Mouse (Mus musculus) lung, embryonic 15.5 days (tissue): ENCODE measurements around the gene Lman1l. TPM values are rescaled to one million over a fixed set of nuclear protein-coding genes. Genes with fewer than 3 reads are reported as not detected.

Experiments
- ATAC-seq: fragments of 200-750 bp; cut with Nextera tagmentation; 2 replicates; pipeline ENCODE4 v1.8.0; 2017; ENCODE audit warnings: moderate number of reproducible peaks, borderline replicate concordance; ENCODE audit not compliant: low FRiP score, low TSS enrichment; ENCODE audit errors: extremely low read depth
- H3K27ac ChIP-seq: fragments of 300-500 bp; sonication (generic); 2 replicates; pipeline ENCODE4 v1.5.1; 2015; ENCODE audit warnings: moderate library complexity, mild to moderate bottlenecking, inconsistent platforms
- H3K27me3 ChIP-seq: fragments of 300-500 bp; sonication (generic); 2 replicates; pipeline ENCODE4 v1.6.1; 2015; ENCODE audit warnings: inconsistent platforms
- H3K36me3 ChIP-seq: fragments of 300-500 bp; sonication (generic); 2 replicates; pipeline ENCODE4 v1.6.1; 2015; ENCODE audit warnings: inconsistent platforms
- H3K4me1 ChIP-seq: fragments of 300-500 bp; sonication (generic); 2 replicates; pipeline ENCODE4 v1.6.1; 2015; ENCODE audit warnings: inconsistent platforms
- H3K4me2 ChIP-seq: fragments of 300-500 bp; sonication (generic); 2 replicates; pipeline ENCODE4 v1.6.1; 2015; ENCODE audit warnings: inconsistent platforms, mild to moderate bottlenecking, moderate library complexity
- H3K4me3 ChIP-seq: fragments of 300-500 bp; sonication (generic); 2 replicates; pipeline ENCODE4 v1.5.1; 2015; ENCODE audit warnings: mild to moderate bottlenecking, inconsistent platforms
- H3K9ac ChIP-seq: fragments of 300-500 bp; sonication (generic); 2 replicates; pipeline ENCODE4 v1.6.1; 2015; ENCODE audit warnings: inconsistent platforms
- H3K9me3 ChIP-seq: fragments of 300-500 bp; sonication (generic); 2 replicates; pipeline ENCODE4 v1.6.1; 2016; ENCODE audit warnings: inconsistent platforms
- WGBS: fragments of 180-500 bp; shearing (Covaris S2); methylation state at CpG from one replicate; pipeline ENCODE4 v1.1.7; 2015; 5-methylcytosine and 5-hydroxymethylcytosine counted together
- polyA plus RNA-seq: library from polyadenylated mRNA; unstranded; fragments of >200 nt; fragmentation: Nextera tagmentation; extraction: Ambion mirVana; gene quantifications from 2 replicates; pipeline ENCODE4 v1.2.1, GENCODE M21; 2015

Lman1l gene
- polyA plus RNA-seq, 1 experiment from 2014 or later: not detected

DNA sequence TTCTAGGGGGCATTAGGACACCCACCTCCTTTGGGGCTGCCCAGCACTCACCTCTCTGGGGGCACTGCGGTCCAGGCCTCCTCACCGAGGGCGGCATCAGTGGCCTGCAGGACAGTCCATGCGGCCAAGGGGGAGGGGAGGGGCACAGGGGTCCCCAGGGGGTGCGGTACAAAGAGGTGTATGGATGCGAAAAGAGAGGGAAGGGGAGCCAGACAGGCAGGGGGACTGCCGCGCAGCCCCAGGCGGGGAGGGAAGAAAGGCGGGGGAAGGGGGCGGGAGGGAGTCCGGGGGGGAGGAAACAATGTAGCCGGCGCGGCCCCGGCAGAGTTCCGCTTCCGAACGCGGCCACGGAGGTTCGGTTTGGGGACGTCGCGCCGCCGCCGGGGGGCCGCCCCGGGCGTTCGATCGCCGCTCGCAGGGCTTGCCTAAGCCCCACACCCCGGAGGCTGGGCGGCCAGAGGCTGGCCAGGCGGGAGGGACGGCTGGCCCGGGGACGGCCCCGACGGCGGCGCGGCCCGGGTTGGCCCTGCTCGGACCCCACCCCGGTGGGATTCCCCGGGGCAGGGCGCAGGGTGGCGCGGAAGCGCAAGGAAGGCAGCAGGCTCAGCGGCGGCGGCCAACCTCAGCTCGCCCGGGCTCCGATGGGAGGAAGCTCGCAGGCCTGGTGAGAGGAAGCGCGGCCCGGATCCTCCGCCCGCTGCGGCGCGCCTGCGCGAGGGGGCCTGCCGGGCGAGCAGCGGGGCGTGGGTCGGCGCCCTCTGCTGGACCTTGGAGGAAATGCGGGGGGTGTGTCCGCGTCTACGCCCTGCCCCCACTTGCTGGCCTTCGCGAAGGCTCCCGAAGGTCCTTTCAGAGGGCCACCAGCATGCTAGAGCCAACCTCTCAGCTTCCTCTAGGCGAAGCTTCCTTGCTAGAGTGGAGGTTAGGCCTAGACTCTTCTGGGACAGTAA is 24.6 kb upstream of the Lman1l start:
- Histone ChIP-seq H3K4me1 (peaks cover 39% of the 10 kb centered on the region), H3K9ac (peak overlapping the region; percentile 99), H3K9me3 (no peaks in the 10 kb centered on the region), H3K4me3 (peak overlapping the region; percentile 93), H3K27ac (peak overlapping the region; percentile 98), H3K27me3 (no peaks in the 10 kb centered on the region), H3K4me2 (peak overlapping the region; percentile 82), H3K36me3 (no peaks in the 10 kb centered on the region)
- peak; percentile 91 for ATAC-seq
- 0% methylated on average over 63 of the region's 85 CpGs for WGBS

DNA sequence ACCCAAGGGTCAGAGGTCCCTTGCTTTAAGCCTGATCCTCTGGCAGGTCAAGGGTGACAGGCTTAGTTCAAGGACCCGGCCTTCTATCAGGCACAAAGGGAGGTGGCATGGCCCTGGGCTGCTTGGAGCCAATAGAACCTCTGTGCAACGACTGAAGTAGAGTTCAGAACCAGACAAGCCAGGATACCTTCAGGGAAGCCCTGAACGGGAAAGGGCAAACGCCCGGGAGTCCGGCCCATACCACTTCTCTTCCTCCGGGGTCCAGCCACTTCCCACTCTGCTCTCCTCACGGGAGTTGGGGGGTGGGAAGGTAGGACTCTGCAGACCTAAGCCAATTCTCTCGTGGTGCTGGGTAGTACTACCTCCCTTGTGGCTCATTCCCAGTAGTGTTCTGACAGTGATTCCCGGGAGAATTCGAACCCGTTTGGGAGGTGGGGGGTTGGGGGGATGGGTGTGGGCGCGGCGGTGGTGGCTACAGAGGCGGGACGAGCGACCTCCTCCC is 23.9 kb upstream of the Lman1l start:
- Histone ChIP-seq H3K9ac (peak overlapping the region; percentile 99), H3K27ac (peak overlapping the region; percentile 98), H3K36me3 (no peaks in the 10 kb centered on the region), H3K9me3 (no peaks in the 10 kb centered on the region), H3K4me1 (peaks cover 46% of the 10 kb centered on the region), H3K27me3 (no peaks in the 10 kb centered on the region), H3K4me3 (peak overlapping the region; percentile 93), H3K4me2 (peak overlapping the region; percentile 82)
- ATAC-seq: no peak
- WGBS: under 1% methylated on average over 18 of the region's 18 CpGs

DNA sequence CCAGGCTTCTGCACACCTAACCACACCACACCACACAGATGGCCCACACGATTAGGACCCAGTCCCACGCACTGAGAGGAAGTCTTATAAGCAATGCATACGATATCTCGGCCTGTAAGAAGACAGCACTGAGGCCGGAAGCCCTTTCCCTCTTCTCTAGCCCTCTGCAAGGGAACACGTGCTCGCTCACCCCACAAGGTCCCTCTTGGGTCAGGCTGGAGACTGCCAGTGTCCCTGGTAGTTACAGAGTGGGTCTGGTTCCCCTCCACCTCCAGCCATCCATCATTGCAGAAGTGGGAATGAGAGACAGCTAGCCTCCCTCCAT is 23.2 kb upstream of the Lman1l start:
- Histone ChIP-seq H3K9ac (peak overlapping the region; percentile 99), H3K27me3 (no peaks in the 10 kb centered on the region), H3K9me3 (no peaks in the 10 kb centered on the region), H3K27ac (no peak overlapping the region), H3K36me3 (no peaks in the 10 kb centered on the region), H3K4me2 (peak overlapping the region; percentile 82), H3K4me1 (peaks cover 53% of the 10 kb centered on the region), H3K4me3 (peak overlapping the region; percentile 93)
- ATAC-seq: no peak
- WGBS: 37% methylated on average over 7 of the region's 7 CpGs

DNA sequence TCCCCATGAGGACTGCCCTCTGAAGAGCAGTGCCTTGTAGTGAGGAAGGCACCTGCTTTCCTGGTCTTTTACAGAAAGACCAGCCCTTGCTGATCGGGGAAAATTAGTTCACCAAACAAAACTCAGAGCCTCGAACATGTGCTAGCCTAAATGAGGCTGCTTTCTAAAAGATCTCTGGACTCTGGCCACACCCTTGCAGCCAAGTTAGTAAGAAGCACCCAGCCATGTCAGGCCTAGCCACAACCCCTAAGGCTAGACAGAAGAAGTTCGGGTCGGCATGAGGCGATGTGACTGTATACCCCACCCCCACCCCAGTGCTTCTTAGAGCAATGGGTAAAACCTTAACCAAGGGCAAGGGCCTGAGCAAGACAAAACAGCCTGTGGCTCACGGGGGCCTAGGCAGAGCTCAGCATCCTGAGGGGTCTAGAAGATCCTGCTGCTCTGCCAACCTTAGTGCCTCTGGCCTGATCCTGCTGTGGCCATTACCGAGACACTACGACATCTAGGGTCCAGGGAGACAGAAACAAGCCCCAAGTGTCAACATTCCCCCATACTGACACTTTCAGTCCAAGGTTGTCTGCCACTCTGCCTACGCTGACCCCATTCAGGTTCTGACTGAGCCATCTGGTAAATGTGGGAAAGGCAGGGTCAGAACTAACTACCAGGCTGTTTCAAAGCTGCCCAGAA is 22.7 kb upstream of the Lman1l start:
- Histone ChIP-seq H3K27me3 (no peaks in the 10 kb centered on the region), H3K27ac (no peak overlapping the region), H3K4me2 (peak overlapping the region; percentile 82), H3K9ac (peak overlapping the region; percentile 99; the same call in 1 of the 2 replicates), H3K4me3 (peak overlapping the region; percentile 93), H3K36me3 (no peaks in the 10 kb centered on the region), H3K4me1 (peaks cover 58% of the 10 kb centered on the region), H3K9me3 (no peaks in the 10 kb centered on the region)
- WGBS: 65% methylated on average over 9 of the region's 9 CpGs
- ATAC-seq: no peak

DNA sequence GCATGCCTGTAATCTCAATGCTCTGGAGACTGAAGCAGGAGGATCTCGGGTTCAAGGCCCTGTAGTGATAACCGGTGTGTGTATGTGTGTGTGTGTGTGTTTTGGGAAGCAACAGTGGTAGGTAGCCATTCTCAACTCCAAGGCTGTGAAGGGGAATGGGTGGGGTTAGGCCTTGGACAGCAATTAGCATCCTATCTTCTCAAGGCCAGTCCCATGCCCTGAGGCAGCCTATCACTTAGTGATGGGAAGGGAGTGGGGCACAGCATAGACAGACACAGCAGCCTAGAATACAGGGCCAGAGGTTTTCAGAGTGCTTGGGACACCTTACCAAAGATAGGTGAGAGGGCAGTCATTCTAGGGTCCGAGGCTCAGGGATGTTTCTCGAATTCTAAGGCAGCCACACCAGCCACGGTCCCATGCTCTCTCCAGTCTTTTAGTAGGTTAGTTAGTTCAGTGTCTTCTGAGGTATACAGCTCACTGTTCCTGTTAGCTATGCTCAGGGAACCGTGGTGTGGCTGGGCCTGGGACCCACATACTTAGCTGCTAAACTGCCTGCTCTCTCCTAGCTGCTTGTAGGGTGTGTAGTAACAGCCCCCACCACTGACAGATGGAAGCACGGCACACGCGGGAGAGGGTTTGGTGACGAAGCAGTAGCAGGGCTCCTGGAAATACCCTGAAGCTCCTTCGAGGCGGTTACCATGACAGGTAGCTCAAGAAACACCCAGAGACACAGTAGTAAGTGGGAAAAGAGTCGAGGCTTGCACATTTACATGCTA is 21.4 kb upstream of the Lman1l start:
- Histone ChIP-seq H3K27ac (no peak overlapping the region), H3K36me3 (no peaks in the 10 kb centered on the region), H3K4me2 (no peak overlapping the region), H3K9me3 (no peaks in the 10 kb centered on the region), H3K4me1 (peaks cover 71% of the 10 kb centered on the region), H3K4me3 (no peak overlapping the region), H3K9ac (no peak overlapping the region), H3K27me3 (no peaks in the 10 kb centered on the region)
- ATAC-seq: no peak
- WGBS: 86% methylated on average over 13 of the region's 13 CpGs

DNA sequence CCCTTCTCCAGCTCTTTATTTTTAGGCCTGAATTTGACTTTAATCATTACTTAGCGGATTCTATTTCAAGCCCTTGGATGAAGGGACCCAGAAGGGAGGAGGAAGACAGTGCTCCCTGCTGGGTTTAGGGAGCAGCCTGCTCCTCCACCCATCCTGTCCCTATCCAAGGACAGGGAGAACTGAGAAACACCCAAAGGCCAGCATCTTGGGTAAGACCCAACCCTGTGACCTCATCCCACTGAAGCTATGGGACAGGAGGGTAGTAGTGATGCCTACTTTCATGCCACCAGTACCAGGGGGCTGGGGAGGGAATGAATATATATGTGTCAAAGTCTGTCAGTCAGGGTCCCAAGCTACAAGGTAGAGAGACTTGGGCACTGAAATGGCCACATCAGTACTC is 20.4 kb upstream of the Lman1l start:
- ATAC-seq: no peak
- Histone ChIP-seq H3K9me3 (no peaks in the 10 kb centered on the region), H3K4me2 (peak overlapping the region; percentile 45), H3K4me1 (peaks cover 73% of the 10 kb centered on the region), H3K27ac (peak overlapping the region; percentile 88; the same call in 1 of the 2 replicates), H3K36me3 (no peaks in the 10 kb centered on the region), H3K27me3 (no peaks in the 10 kb centered on the region), H3K4me3 (no peak overlapping the region), H3K9ac (peak overlapping the region; percentile 4; the same call in 1 of the 2 replicates)
- WGBS: 84% methylated on average over 1 of the region's 1 CpGs

DNA sequence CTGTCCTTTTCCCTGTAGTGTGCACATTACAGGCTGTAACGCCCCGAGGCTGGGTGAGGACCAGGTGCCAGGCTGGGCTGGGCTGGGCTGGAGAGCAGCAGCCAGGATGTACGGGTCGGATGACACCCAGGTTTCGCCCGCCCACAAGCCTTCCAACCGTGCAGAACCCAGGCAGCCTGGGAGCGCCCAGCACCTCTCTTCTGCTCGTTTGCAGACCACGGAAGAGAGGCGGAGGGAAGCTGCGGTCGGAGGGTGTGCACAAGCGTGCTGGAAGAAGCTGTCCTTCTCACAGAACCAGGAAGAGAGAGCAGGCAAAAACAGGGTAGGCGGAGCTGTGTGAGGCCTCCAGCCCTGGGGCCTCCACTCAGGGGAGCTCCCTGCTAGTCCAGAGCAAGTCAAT is 19.8 kb upstream of the Lman1l start:
- Histone ChIP-seq H3K4me2 (peak overlapping the region; percentile 45), H3K4me1 (peaks cover 73% of the 10 kb centered on the region), H3K27ac (peak overlapping the region; percentile 88), H3K9me3 (no peaks in the 10 kb centered on the region), H3K27me3 (no peaks in the 10 kb centered on the region), H3K4me3 (peak overlapping the region; percentile 10), H3K9ac (0 out of 2 replicates have a peak overlapping the region, but pooled peaks have one; percentile 20), H3K36me3 (no peaks in the 10 kb centered on the region)
- ATAC-seq: peak; percentile 9; the same call in 1 of the 2 replicates
- 10% methylated on average over 15 of the region's 15 CpGs for WGBS

DNA sequence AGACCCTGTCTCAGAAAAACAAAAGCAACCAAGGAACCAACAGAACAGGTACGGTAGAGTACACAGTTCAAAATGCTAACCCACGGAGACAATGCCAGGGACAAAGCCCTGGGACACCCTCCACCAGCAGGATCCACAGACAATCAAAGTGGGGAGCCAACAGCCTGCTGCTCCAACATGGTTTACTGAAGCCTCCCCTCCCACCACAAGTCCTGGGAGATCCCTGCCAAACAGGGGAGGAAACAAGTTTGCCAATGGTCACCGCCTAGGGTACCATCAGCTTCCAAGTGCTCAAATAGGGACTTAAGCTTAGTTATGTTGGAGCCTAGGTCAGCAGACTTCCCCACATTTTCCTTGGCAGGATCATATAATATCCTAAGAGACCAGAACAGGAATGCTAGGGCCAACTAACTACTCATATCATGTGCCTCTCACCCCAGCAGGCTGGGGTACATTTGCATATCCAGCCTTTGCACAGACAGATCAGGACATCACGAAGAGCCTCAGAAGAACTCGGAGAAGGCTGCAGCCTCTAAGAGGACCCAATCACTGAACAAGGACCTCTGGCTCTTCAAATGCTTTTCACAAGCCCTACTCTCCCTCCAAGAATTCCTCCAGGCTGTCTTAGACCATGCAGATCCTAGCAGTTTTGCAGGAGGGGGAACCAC is 19.2 kb upstream of the Lman1l start:
- H3K9me3 ChIP-seq: no peaks in the 10 kb centered on the region
- ATAC-seq: no peak
- H3K9ac ChIP-seq: no peak overlapping the region
- peak overlapping the region; percentile 10 for H3K4me3 ChIP-seq
- H3K27me3 ChIP-seq: no peaks in the 10 kb centered on the region
- peak overlapping the region; percentile 88 for H3K27ac ChIP-seq
- no peaks in the 10 kb centered on the region for H3K36me3 ChIP-seq
- WGBS: 62% methylated on average over 5 of the region's 5 CpGs
- peaks cover 73% of the 10 kb centered on the region for H3K4me1 ChIP-seq
- peak overlapping the region; percentile 45 for H3K4me2 ChIP-seq

DNA sequence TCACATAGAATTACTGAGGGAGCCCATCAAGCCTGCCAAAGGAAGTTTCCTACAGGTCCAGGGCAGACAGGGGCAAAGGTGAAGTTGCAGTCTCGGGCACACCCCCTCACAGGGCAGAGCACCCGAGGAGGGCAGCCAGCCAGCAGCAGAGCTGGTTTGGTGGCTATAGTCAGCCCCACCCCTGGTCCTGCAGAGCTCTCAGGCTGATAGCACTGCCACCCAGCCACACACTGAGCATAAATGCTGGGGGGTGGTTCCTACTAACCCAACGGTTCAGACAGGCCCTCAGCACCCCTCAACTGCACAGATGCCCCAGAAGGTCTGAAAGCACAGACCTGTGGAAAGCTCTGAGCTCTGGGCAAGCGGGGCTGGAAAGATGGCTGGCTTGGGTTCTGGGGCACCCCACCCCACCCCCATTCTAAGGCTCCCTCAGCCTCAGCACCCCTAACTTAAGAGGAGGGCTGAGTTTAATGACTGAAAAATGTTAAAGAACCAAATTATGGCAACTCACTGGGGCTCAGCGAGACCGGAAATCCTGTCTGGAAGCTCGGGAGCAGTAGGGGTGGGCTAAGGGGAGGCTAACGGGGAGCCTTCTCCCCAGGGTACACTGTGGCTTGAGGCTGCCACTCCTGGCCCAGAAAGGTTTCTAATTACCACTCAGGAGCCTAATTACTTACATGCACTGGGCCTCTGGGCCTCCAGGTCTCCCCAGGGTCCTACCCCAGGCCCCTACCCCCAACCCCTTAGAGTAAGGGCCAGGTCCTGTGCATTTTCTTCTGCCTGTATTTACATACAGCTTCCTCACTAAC is 18.3 kb upstream of the Lman1l start:
- 31% methylated on average over 8 of the region's 8 CpGs for WGBS
- H3K4me3 ChIP-seq: no peak overlapping the region
- peak overlapping the region; percentile 21 for H3K9ac ChIP-seq
- H3K27ac ChIP-seq: peak overlapping the region; percentile 88
- no peaks in the 10 kb centered on the region for H3K36me3 ChIP-seq
- peaks cover 67% of the 10 kb centered on the region for H3K4me1 ChIP-seq
- peak; percentile 50; the same call in 1 of the 2 replicates for ATAC-seq
- H3K4me2 ChIP-seq: peak overlapping the region; percentile 45
- H3K9me3 ChIP-seq: no peaks in the 10 kb centered on the region
- no peaks in the 10 kb centered on the region for H3K27me3 ChIP-seq

DNA sequence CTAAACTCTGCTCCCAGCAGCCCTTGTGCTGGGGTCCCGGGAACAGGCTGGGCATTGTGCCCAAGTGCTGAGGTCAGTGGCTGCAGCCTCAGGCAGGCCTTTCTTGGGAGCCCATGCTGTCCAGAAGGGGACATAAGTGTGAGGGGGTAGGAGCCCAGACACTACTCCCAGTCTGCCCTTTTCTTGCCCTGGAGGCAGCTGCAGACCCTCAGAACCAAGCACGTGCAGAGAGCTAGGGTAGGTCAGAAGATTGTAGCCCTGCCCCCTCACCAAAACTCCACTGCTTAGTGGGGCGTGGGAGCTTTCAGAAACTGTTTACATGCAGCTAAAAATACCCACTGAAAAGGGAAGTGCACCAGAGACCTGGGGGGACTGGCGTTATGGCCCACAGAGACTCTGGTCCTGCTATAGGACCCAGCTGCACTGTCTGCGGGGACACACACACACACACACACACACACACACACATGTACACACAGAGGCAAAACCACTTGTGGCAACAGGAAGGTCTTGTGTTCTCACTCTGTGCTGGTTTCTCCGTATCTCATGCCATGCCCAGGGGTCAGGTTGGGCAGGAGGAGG is 17.3 kb upstream of the Lman1l start:
- Histone ChIP-seq H3K4me3 (no peak overlapping the region), H3K4me2 (peak overlapping the region; percentile 45), H3K27me3 (no peaks in the 10 kb centered on the region), H3K9me3 (no peaks in the 10 kb centered on the region), H3K9ac (no peak overlapping the region), H3K27ac (peak overlapping the region; percentile 88), H3K36me3 (no peaks in the 10 kb centered on the region), H3K4me1 (peaks cover 56% of the 10 kb centered on the region)
- WGBS: 10% methylated on average over 6 of the region's 6 CpGs
- ATAC-seq: peak; percentile 60
